Mouse (Mus musculus) liver, adult 2 months (tissue): Measurements from ENCODE around the gene Chaf1a.

Experiments used
- CTCF ChIP-seq: fragments of 200-500 bp; IDR thresholded peaks from 2 replicates; pipeline ENCODE4 v1.5.1; 2011; ENCODE audit warnings: low read depth, low read length, control low read depth
- POLR2A ChIP-seq: fragments of 200-500 bp; IDR thresholded peaks from 2 replicates; pipeline ENCODE4 v1.6.1; 2011; ENCODE audit warnings: low read length, control low read depth; ENCODE audit not compliant: insufficient read depth; ENCODE audit errors: extremely low read depth

- no peak for TF ChIP-seq CTCF
- no peak for TF ChIP-seq POLR2A
These were observed 52.6 kb downstream of the Chaf1a start for GRCm38 (mm10) chr17:56092794-56093193.
